Mouse (Mus musculus) heart, embryonic 11.5 days (tissue): ENCODE data around the gene Nfatc4. TPM values are rescaled to one million over a fixed set of nuclear protein-coding genes. Genes with fewer than 3 reads are reported as not detected.

Experiments used
- ATAC-seq: fragments of 200-750 bp; cut with Nextera tagmentation; replicated peaks from 2 replicates; pipeline ENCODE4 v1.8.0; 2017; ENCODE audit warnings: moderate library complexity; ENCODE audit not compliant: insufficient number of reproducible peaks, low FRiP score, low TSS enrichment
- H3K27ac ChIP-seq: fragments of 300-500 bp; sonication (generic); 2 replicates; pipeline ENCODE4 v1.5.1; 2014; ENCODE audit warnings: mild to moderate bottlenecking, low read depth, low read length
- H3K27me3 ChIP-seq: fragments of 300-500 bp; sonication (generic); 2 replicates; pipeline ENCODE4 v1.6.1; 2014; ENCODE audit warnings: mild to moderate bottlenecking, low read length, mixed read lengths; ENCODE audit not compliant: control insufficient read depth, insufficient read depth
- H3K36me3 ChIP-seq: fragments of 300-500 bp; sonication (generic); 2 replicates; pipeline ENCODE4 v1.6.1; 2014; ENCODE audit warnings: mild to moderate bottlenecking, low read length, moderate library complexity, mixed read lengths; ENCODE audit not compliant: control insufficient read depth, insufficient read depth
- H3K4me1 ChIP-seq: fragments of 300-500 bp; sonication (generic); 2 replicates; pipeline ENCODE4 v1.6.1; 2014; ENCODE audit warnings: low read length; ENCODE audit not compliant: control insufficient read depth, insufficient read depth
- H3K4me2 ChIP-seq: fragments of 300-500 bp; sonication (generic); 2 replicates; pipeline ENCODE4 v1.6.1; 2014; ENCODE audit warnings: mild to moderate bottlenecking, moderate library complexity
- H3K4me3 ChIP-seq: fragments of 300-500 bp; sonication (generic); 2 replicates; pipeline ENCODE4 v1.5.1; 2014; ENCODE audit warnings: low read depth, low read length
- H3K9ac ChIP-seq: fragments of 300-500 bp; sonication (generic); 2 replicates; pipeline ENCODE4 v1.6.1; 2014; ENCODE audit warnings: mild to moderate bottlenecking, low read depth, low read length, moderate library complexity
- H3K9me3 ChIP-seq: fragments of 300-500 bp; sonication (generic); replicated peaks from 2 replicates; pipeline ENCODE4 v1.6.1; 2016; ENCODE audit warnings: low read length; ENCODE audit not compliant: control insufficient read depth
- WGBS: fragments of 180-500 bp; shearing (Covaris S2); extraction: QIAGEN DNeasy Blood & Tissue Kit; methylation state at CpG from one replicate; pipeline ENCODE4 v1.1.7; 2014; ENCODE audit not compliant: insufficient replicate concordance; 5-methylcytosine and 5-hydroxymethylcytosine counted together
- polyA plus RNA-seq: library from polyadenylated mRNA; unstranded; fragments of >200 nt; fragmentation: Nextera tagmentation; extraction: Ambion mirVana; gene quantifications from 2 replicates; pipeline ENCODE4 v1.2.1, GENCODE M21; 2014

The Nfatc4 gene
- polyA plus RNA-seq, result 15.5 and 16.9 TPM in 2 replicates

GRCm38 (mm10) chr14:55822991-55823762, at the start of gene Nfatc4:
Gene Nfatc4, plus strand, starts transcription at chr14:55823144.
- Histone ChIP-seq H3K27ac (peak within 1 kb of the TSS; percentile 92), H3K4me1 (peaks cover 27% of the 10 kb centered on the region), H3K36me3 (no peaks in the 10 kb centered on the region), H3K9me3 (no peaks in the 10 kb centered on the region), H3K4me2 (peak within 1 kb of the TSS; percentile 94), H3K9ac (peak within 1 kb of the TSS; percentile 81), H3K27me3 (peaks cover 11% of the 10 kb centered on the region), H3K4me3 (peak within 1 kb of the TSS; percentile 64)
- WGBS, result under 1% methylated on average over 44 of the region's 46 CpGs
- peak; percentile 77 for ATAC-seq

DNA sequence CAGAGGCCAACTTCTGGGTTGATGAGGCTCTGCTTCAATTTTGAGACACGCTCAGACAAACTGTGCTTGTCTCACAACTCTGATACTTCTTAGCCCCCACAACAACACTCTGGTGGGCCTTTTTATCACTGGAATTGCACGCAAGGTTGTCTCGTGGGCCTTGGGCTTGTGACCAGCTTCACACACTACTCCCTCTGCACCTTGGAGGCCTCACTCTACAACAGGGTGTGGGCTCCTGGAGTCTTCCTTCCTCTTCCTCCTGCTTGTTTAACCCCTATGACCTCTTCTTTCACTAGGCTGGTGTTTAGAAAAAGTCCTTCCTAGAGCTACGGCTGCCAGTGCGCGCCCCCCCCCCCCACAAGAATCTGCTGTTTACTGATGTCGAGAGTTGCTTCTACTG, 46.2 kb upstream of the Nfatc4 start:
- Histone ChIP-seq H3K9me3 (no peaks in the 10 kb centered on the region), H3K27me3 (peaks cover 8% of the 10 kb centered on the region), H3K4me2 (no peak overlapping the region; the same call in 1 of the 2 replicates), H3K36me3 (no peaks in the 10 kb centered on the region), H3K4me3 (no peak overlapping the region), H3K4me1 (peaks cover 18% of the 10 kb centered on the region), H3K9ac (no peak overlapping the region), H3K27ac (no peak overlapping the region)
- ATAC-seq, result no peak
- 55% methylated on average over 7 of the region's 7 CpGs for WGBS

- peaks cover 18% of the 10 kb centered on the region for H3K4me1 ChIP-seq
- no peak for ATAC-seq
- H3K9ac ChIP-seq, result no peak overlapping the region
- H3K4me3 ChIP-seq, result no peak overlapping the region
- H3K27ac ChIP-seq, result no peak overlapping the region
- no peaks in the 10 kb centered on the region for H3K9me3 ChIP-seq
- 24% methylated on average over 3 of the region's 3 CpGs for WGBS
- peaks cover 9% of the 10 kb centered on the region for H3K27me3 ChIP-seq
- no peak overlapping the region for H3K4me2 ChIP-seq
- H3K36me3 ChIP-seq, result no peaks in the 10 kb centered on the region
These were observed 45.8 kb upstream of the Nfatc4 start for GRCm38 (mm10) chr14:55777176-55777575.

GRCm38 (mm10) chr14:55777806-55778205, 45.1 kb upstream of the Nfatc4 start:
- Histone ChIP-seq H3K9ac (no peak overlapping the region), H3K36me3 (no peaks in the 10 kb centered on the region), H3K27ac (no peak overlapping the region), H3K27me3 (peaks cover 13% of the 10 kb centered on the region), H3K9me3 (no peaks in the 10 kb centered on the region), H3K4me3 (no peak overlapping the region), H3K4me1 (peaks cover 18% of the 10 kb centered on the region), H3K4me2 (no peak overlapping the region)
- no peak for ATAC-seq
- 76% methylated on average over 11 of the region's 11 CpGs for WGBS

GRCm38 (mm10) chr14:55778686-55779085, 44.3 kb upstream of the Nfatc4 start:
- peaks cover 17% of the 10 kb centered on the region for H3K27me3 ChIP-seq
- no peak overlapping the region for H3K4me2 ChIP-seq
- ATAC-seq, result no peak
- H3K9ac ChIP-seq, result no peak overlapping the region
- H3K9me3 ChIP-seq, result no peaks in the 10 kb centered on the region
- H3K4me3 ChIP-seq, result no peak overlapping the region
- no peak overlapping the region for H3K27ac ChIP-seq
- H3K36me3 ChIP-seq, result no peaks in the 10 kb centered on the region
- WGBS, result 88% methylated on average over 15 of the region's 15 CpGs
- H3K4me1 ChIP-seq, result peaks cover 18% of the 10 kb centered on the region

DNA sequence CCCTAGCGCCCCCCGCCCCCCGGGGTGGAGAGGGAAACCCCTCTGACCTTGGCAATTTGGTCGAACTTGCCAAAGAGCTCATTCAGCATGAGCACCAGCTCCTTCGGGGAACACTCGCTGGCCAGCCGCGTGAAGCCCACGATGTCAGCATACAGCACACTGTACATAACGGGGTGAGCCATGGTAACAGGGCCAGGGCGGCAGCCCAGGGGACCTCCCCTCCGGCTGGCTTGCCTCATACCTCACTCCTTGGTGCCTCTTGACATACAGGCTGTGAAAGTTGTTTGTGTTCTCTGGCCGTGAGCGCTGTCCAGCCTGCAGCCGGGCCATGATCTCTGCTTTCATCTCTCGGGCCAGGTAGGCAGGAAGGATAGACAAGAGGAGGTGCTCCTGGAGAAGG, 43.3 kb upstream of the Nfatc4 start:
- H3K36me3 ChIP-seq, result no peaks in the 10 kb centered on the region
- H3K4me1 ChIP-seq, result peaks cover 22% of the 10 kb centered on the region
- H3K4me2 ChIP-seq, result no peak overlapping the region
- H3K9ac ChIP-seq, result no peak overlapping the region
- no peak for ATAC-seq
- WGBS, result 50% methylated on average over 16 of the region's 16 CpGs
- H3K27me3 ChIP-seq, result peaks cover 27% of the 10 kb centered on the region
- no peak overlapping the region for H3K27ac ChIP-seq
- H3K9me3 ChIP-seq, result no peaks in the 10 kb centered on the region
- H3K4me3 ChIP-seq, result no peak overlapping the region

DNA sequence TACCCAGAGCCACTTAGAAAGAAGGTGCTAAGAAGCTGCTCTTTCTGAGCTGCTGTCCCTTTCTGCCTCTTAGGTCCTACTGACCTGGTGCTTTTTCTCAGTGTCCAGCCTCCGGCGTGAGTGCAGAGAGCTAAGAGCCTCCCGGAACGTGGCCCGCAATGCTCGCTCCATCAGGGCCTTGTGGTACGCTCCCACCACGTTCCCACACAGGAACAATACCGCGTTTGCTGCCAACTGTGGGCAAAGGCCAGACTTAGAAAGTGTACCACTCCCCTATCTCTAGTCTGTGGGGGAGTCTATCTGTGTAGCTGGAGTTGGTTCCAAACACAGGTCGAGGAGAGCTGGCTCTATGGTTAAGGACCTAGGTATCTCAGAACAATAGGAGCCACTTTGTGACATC, 42.2 kb upstream of the Nfatc4 start:
- H3K27me3 ChIP-seq, result peaks cover 35% of the 10 kb centered on the region

GRCm38 (mm10) chr14:55781310-55781709, 41.6 kb upstream of the Nfatc4 start:
- no peak overlapping the region for H3K27ac ChIP-seq
- ATAC-seq, result no peak
- peak overlapping the region; percentile 62 for H3K4me2 ChIP-seq
- no peaks in the 10 kb centered on the region for H3K9me3 ChIP-seq
- no peaks in the 10 kb centered on the region for H3K36me3 ChIP-seq
- peaks cover 22% of the 10 kb centered on the region for H3K4me1 ChIP-seq
- H3K4me3 ChIP-seq, result peak overlapping the region; percentile 5; the same call in 1 of the 2 replicates
- WGBS, result 18% methylated on average over 14 of the region's 14 CpGs
- H3K27me3 ChIP-seq, result peaks cover 41% of the 10 kb centered on the region
- no peak overlapping the region for H3K9ac ChIP-seq

More for the DNA sequence above, 42.2 kb upstream of the Nfatc4 start:
- Histone ChIP-seq H3K4me3 (no peak overlapping the region), H3K4me2 (no peak overlapping the region), H3K4me1 (peaks cover 22% of the 10 kb centered on the region), H3K9ac (no peak overlapping the region), H3K9me3 (no peaks in the 10 kb centered on the region), H3K27ac (no peak overlapping the region), H3K36me3 (no peaks in the 10 kb centered on the region)
- 75% methylated on average over 11 of the region's 11 CpGs for WGBS
- no peak for ATAC-seq
